In genomic region chr1:161744209-161744608, GRCm38 (mm10) we compare ENCODE assay signal across 30 mouse cellular contexts. TPM values are rescaled to one million over a fixed set of nuclear protein-coding genes. Genes with fewer than 3 reads are reported as not detected.
"Had no signal": no experiment of that assay in that cellular context is flagged by ENCODE, and none has a peak within 500 bp of the region (broad histone marks: within the 10 kb centered on the region; RNA-seq: fewer than 3 reads in every experiment).

No protein-coding gene starts in this region.

- DNase-seq: gastrocnemius, postnatal 14 days; gastrocnemius, postnatal 36 days; heart, adult 11 months; heart, adult 2 months; heart, postnatal 14 days; heart, postnatal 36 days; kidney, adult 11 months; kidney, adult 2 months; kidney, adult 9 months; kidney, postnatal 14 days; kidney, postnatal 36 days had no signal

- H3K9ac ChIP-seq: heart, embryonic 13.5 days; heart, embryonic 15.5 days; hindbrain, embryonic 13.5 days; hindbrain, embryonic 15.5 days; kidney, embryonic 15.5 days; limb, embryonic 13.5 days; limb, embryonic 15.5 days; liver, embryonic 12.5 days; liver, embryonic 14.5 days had no signal

- H3K4me3 ChIP-seq: heart, adult 2 months; heart, embryonic 13.5 days; heart, embryonic 15.5 days; hindbrain, embryonic 13.5 days; hindbrain, embryonic 15.5 days; kidney, embryonic 15.5 days; layer of hippocampus, adult 2 months; left cerebral cortex, adult 2 months; limb, embryonic 13.5 days; limb, embryonic 15.5 days; liver, embryonic 12.5 days had no signal

- ATAC-seq: hindbrain, postnatal 0 days; intestine, embryonic 16.5 days; liver, embryonic 12.5 days had no signal

- H3K27me3 ChIP-seq: heart, embryonic 15.5 days; hindbrain, embryonic 13.5 days; hindbrain, embryonic 15.5 days; kidney, embryonic 15.5 days; limb, embryonic 15.5 days had no signal

- H3K9me3 ChIP-seq: heart, embryonic 13.5 days; heart, embryonic 15.5 days; hindbrain, embryonic 13.5 days; hindbrain, embryonic 15.5 days; kidney, embryonic 15.5 days; limb, embryonic 15.5 days; liver, embryonic 12.5 days had no signal

- H3K36me3 ChIP-seq: heart, embryonic 13.5 days; heart, embryonic 15.5 days; hindbrain, embryonic 13.5 days; hindbrain, embryonic 15.5 days; kidney, embryonic 15.5 days; limb, embryonic 13.5 days; limb, embryonic 15.5 days; liver, embryonic 12.5 days had no signal

- H3K4me2 ChIP-seq: heart, embryonic 11.5 days; heart, embryonic 13.5 days; heart, embryonic 15.5 days; hindbrain, embryonic 13.5 days; hindbrain, embryonic 15.5 days; kidney, embryonic 15.5 days; limb, embryonic 13.5 days; limb, embryonic 15.5 days; liver, embryonic 12.5 days had no signal

- H3K4me1 ChIP-seq: heart, embryonic 13.5 days; heart, embryonic 15.5 days; hindbrain, embryonic 13.5 days; hindbrain, embryonic 15.5 days; limb, embryonic 13.5 days; limb, embryonic 15.5 days had no signal

- H3K27ac ChIP-seq: heart, adult 2 months; heart, embryonic 13.5 days; heart, embryonic 15.5 days; hindbrain, embryonic 13.5 days; hindbrain, embryonic 15.5 days; hindbrain, postnatal 0 days; kidney, embryonic 15.5 days; kidney, postnatal 0 days; layer of hippocampus, adult 2 months; left cerebral cortex, adult 2 months; limb, embryonic 13.5 days; limb, embryonic 15.5 days; liver, embryonic 12.5 days; liver, embryonic 14.5 days had no signal

RNA-seq across cellular contexts. Expression of gene Fasl, which starts 44.1 kb away (rescaled TPM):
- polyA plus RNA-seq: heart, embryonic 11.5 days; heart, embryonic 13.5 days; heart, postnatal 0 days; hindbrain, embryonic 11.5 days; intestine, embryonic 14.5 days; intestine, embryonic 16.5 days; kidney, embryonic 15.5 days; kidney, postnatal 0 days; limb, embryonic 11.5 days; limb, embryonic 13.5 days; limb, embryonic 15.5 days; liver, embryonic 12.5 days had no signal
